ENCODE assay signal across 8 mouse cellular contexts in genomic region chr19:9836581-9837340, GRCm38 (mm10). TPM values are rescaled to one million over a fixed set of nuclear protein-coding genes. Genes with fewer than 3 reads are reported as not detected.
DNase-seq lines count a peak whose midpoint lies in the region; ATAC-seq lines count a peak whose summit lies in the region.
"Not testable (repeated sequence)": the region's sequence is repeated elsewhere in the genome, so short reads cannot be mapped to it uniquely, and the experiment has no call there.

No protein-coding gene starts in this region.

- not testable (repeated sequence) for H3K4me1 ChIP-seq in heart, embryonic 10.5 days

- H3K27me3 ChIP-seq in heart, embryonic 10.5 days (ENCODE audit: insufficient read depth, poor library complexity, severe bottlenecking): not testable (repeated sequence)

- H3K9me3 ChIP-seq in heart, embryonic 10.5 days: not testable (repeated sequence)

- 16% methylated on average over 19 of the region's 21 CpGs for WGBS in heart, embryonic 10.5 days

- peak overlapping the region; percentile 47 for H3K4me3 ChIP-seq in heart, embryonic 10.5 days

- H3K27ac ChIP-seq in heart, embryonic 10.5 days: not testable (repeated sequence)

- ATAC-seq in erythroblast, adult 5-6 weeks (replicated peaks; ENCODE audit: low FRiP score, poor library complexity, severe bottlenecking): 0 out of 2 replicates have a peak, but pooled peaks have one; percentile 46

- not testable (repeated sequence) for H3K36me3 ChIP-seq in heart, embryonic 10.5 days

- peak; percentile 61 for DNase-seq in adrenal gland, postnatal 14 days
- not testable (repeated sequence) for DNase-seq in heart, embryonic 10.5 days (ENCODE audit: low spot score)
- DNase-seq in kidney, adult 11 months: peak; percentile 26
- DNase-seq in left cerebral cortex, adult 8-10 months (ENCODE audit: low spot score in 2 of 2): peak; percentile 8 to 36
- peak; percentile 55 for DNase-seq in lung, postnatal 25 days (ENCODE audit: low spot score)
- peak; percentile 22 for DNase-seq in retina, postnatal 1 day
- DNase-seq in urinary bladder, postnatal 25 days (ENCODE audit: low spot score): peak; percentile 12

RNA-seq across cellular contexts. Expression of gene Scgb2a2, which starts 10.6 kb away (rescaled TPM):
- total RNA-seq in adrenal gland, postnatal 14 days (2021): not detected in 2 replicates
- not detected in 2 replicates for total RNA-seq in erythroblast, adult 5-6 weeks (2015; ENCODE audit: low replicate concordance)
- not detected in 2 replicates for total RNA-seq in erythroblast, adult 5-6 weeks (2017; ENCODE audit: low replicate concordance)
- polyA plus RNA-seq in heart, embryonic 10.5 days (2016; fragmentation: Nextera tagmentation; extraction: Ambion mirVana): not detected in 2 replicates
- total RNA-seq in left cerebral cortex, adult 8-10 months (2022): not detected
